Mouse (Mus musculus) CH12.LX (cell line): ENCODE results near the gene Slc7a11. TPM values are rescaled to one million over a fixed set of nuclear protein-coding genes. Genes with fewer than 3 reads are reported as not detected.

Source experiments
- DNase-seq: peaks from one replicate; pipeline ENCODE4 v3.0.0-alpha.2; 2013; ENCODE audit errors: extremely low read depth
- H3K27ac ChIP-seq: 2 replicates; pipeline ENCODE4 v1.5.1; 2012; ENCODE audit warnings: low read depth, mild to moderate bottlenecking, control low read depth, moderate library complexity; ENCODE audit not compliant: insufficient read depth
- H3K27me3 ChIP-seq: replicated peaks from 2 replicates; pipeline ENCODE3; 2012; ENCODE audit warnings: inconsistent platforms
- H3K36me3 ChIP-seq, 2 experiments: replicated peaks in 1 of 2; 2 replicates each; pipeline versions ENCODE3 to v1.6.1; 2012; ENCODE audit warnings: inconsistent platforms in 1 of 2, low read length in 1 of 2, mild to moderate bottlenecking in 1 of 2, mixed read lengths in 1 of 2, moderate library complexity in 1 of 2; ENCODE audit not compliant: control insufficient read depth in 1 of 2, insufficient read depth in 1 of 2
- H3K4me1 ChIP-seq, 2 experiments: 2 replicates each; pipeline ENCODE4 v1.6.1; 2012; ENCODE audit warnings: inconsistent platforms in 1 of 2, moderate library complexity in 1 of 2; ENCODE audit not compliant: insufficient read depth in 2 of 2, control insufficient read depth in 1 of 2
- H3K4me2 ChIP-seq: 2 replicates; pipeline ENCODE4 v1.6.1; 2012; ENCODE audit warnings: low read depth, mild to moderate bottlenecking, control low read depth; ENCODE audit not compliant: poor library complexity, insufficient read depth, severe bottlenecking
- H3K4me3 ChIP-seq, 3 experiments: fragments of 150-350 bp in 1 of 3; sonication (generic) in 1 of 3; replicated peaks in 1 of 3; 2 replicates each; pipeline versions ENCODE3 to v1.5.1; 2011 to 2012; ENCODE audit warnings: low read depth in 2 of 3, low read length in 2 of 3, mild to moderate bottlenecking in 2 of 3, moderate library complexity in 2 of 3, control low read depth in 1 of 3, improper control_type of control experiment in 1 of 3, inconsistent platforms in 1 of 3, mixed read lengths in 1 of 3; ENCODE audit not compliant: poor library complexity in 1 of 3
- H3K79me2 ChIP-seq: replicated peaks from 2 replicates; pipeline ENCODE4 v1.6.1; 2012; ENCODE audit warnings: mild to moderate bottlenecking, moderate library complexity; ENCODE audit not compliant: control insufficient read depth, poor library complexity, insufficient read depth, severe bottlenecking; ENCODE audit errors: extremely low read depth
- H3K9ac ChIP-seq: 2 replicates; pipeline ENCODE4 v1.6.1; 2012; ENCODE audit warnings: low read depth, mild to moderate bottlenecking, control low read depth, moderate library complexity; ENCODE audit not compliant: insufficient read depth
- H3K9me3 ChIP-seq: replicated peaks from 2 replicates; pipeline ENCODE3; 2012; ENCODE audit warnings: low read length, inconsistent platforms, mixed read lengths
- BHLHE40 ChIP-seq: IDR thresholded peaks from 2 replicates; pipeline ENCODE4 v1.6.1; 2011; ENCODE audit warnings: mild to moderate bottlenecking, low read depth, low read length, improper control_type of control experiment
- CHD1 ChIP-seq: IDR thresholded peaks from 2 replicates; pipeline ENCODE4 v1.6.1; 2012; ENCODE audit warnings: low read depth, low read length, improper control_type of control experiment, inconsistent platforms
- CHD2 ChIP-seq: IDR thresholded peaks from 2 replicates; pipeline ENCODE4 v1.6.1; 2011; ENCODE audit warnings: low read length, improper control_type of control experiment
- CTCF ChIP-seq, 2 experiments: IDR thresholded peaks in 1 of 2; conservative IDR thresholded peaks in 1 of 2; 2 replicates each; pipeline ENCODE4 v1.5.1; 2011 to 2012; ENCODE audit warnings: low read depth in 2 of 2, low read length in 2 of 2, improper control_type of control experiment in 1 of 2, inconsistent platforms in 1 of 2, mild to moderate bottlenecking in 1 of 2, moderate library complexity in 1 of 2
- E2F4 ChIP-seq: IDR thresholded peaks from 2 replicates; pipeline ENCODE4 v1.6.1; 2011; ENCODE audit warnings: low read depth, low read length, improper control_type of control experiment; ENCODE audit not compliant: insufficient replicate concordance
- ELF1 ChIP-seq: IDR thresholded peaks from 2 replicates; pipeline ENCODE4 v1.6.1; 2014; ENCODE audit warnings: low read depth, mild to moderate bottlenecking, inconsistent platforms, low read length, improper control_type of control experiment
- ETS1 ChIP-seq: conservative IDR thresholded peaks from 2 replicates; pipeline ENCODE4 v1.6.1; 2012; ENCODE audit warnings: low read depth, mild to moderate bottlenecking, inconsistent platforms, low read length, improper control_type of control experiment, moderate library complexity
- GABPA ChIP-seq: IDR thresholded peaks from 2 replicates; pipeline ENCODE4 v1.6.1; 2012; ENCODE audit warnings: low read depth, low read length, improper control_type of control experiment, inconsistent platforms; ENCODE audit not compliant: insufficient replicate concordance
- IRF4 ChIP-seq: IDR thresholded peaks from 2 replicates; pipeline ENCODE4 v1.6.1; 2014; ENCODE audit warnings: low read depth, mild to moderate bottlenecking, inconsistent platforms, low read length, improper control_type of control experiment
- JUND ChIP-seq: conservative IDR thresholded peaks from 2 replicates; pipeline ENCODE4 v1.6.1; 2011; ENCODE audit warnings: low read depth, low read length, improper control_type of control experiment
- MAFK ChIP-seq: IDR thresholded peaks from 2 replicates; pipeline ENCODE4 v1.6.1; 2011; ENCODE audit warnings: low read length, improper control_type of control experiment; ENCODE audit not compliant: insufficient replicate concordance
- MAX ChIP-seq: IDR thresholded peaks from 2 replicates; pipeline ENCODE4 v1.6.1; 2011; ENCODE audit warnings: low read length, improper control_type of control experiment
- MYC ChIP-seq: IDR thresholded peaks from 2 replicates; pipeline ENCODE4 v1.6.1; 2011; ENCODE audit warnings: low read depth, mild to moderate bottlenecking, improper control_type of control experiment, low read length
- NRF1 ChIP-seq: IDR thresholded peaks from 2 replicates; pipeline ENCODE4 v1.6.1; 2014; ENCODE audit warnings: low read depth, mild to moderate bottlenecking, inconsistent platforms, low read length, improper control_type of control experiment, moderate library complexity
- POLR2A ChIP-seq: IDR thresholded peaks from 2 replicates; pipeline ENCODE4 v1.6.1; 2011; ENCODE audit warnings: low read depth, mild to moderate bottlenecking, improper control_type of control experiment, low read length
- POLR2AphosphoS2 ChIP-seq: IDR thresholded peaks from 2 replicates; pipeline ENCODE4 v1.6.1; 2011; ENCODE audit warnings: low read depth, low read length, improper control_type of control experiment
- SMC3 ChIP-seq: IDR thresholded peaks from 2 replicates; pipeline ENCODE4 v1.6.1; 2011; ENCODE audit warnings: low read depth, low read length, improper control_type of control experiment
- UBTF ChIP-seq: IDR thresholded peaks from 2 replicates; pipeline ENCODE4 v1.6.1; 2012; ENCODE audit warnings: low read depth, mild to moderate bottlenecking, inconsistent platforms, low read length, improper control_type of control experiment, moderate library complexity
- ZKSCAN1 ChIP-seq: IDR thresholded peaks from 2 replicates; pipeline ENCODE4 v1.6.1; 2012; ENCODE audit warnings: low read depth, inconsistent platforms, low read length, improper control_type of control experiment, borderline replicate concordance
- ZNF384 ChIP-seq: IDR thresholded peaks from 2 replicates; pipeline ENCODE4 v1.6.1; 2012; ENCODE audit warnings: low read depth, low read length, improper control_type of control experiment, inconsistent platforms
- dilution Hi-C: fragments of 300-500 bp; cut with MboI; formaldehyde crosslinking; loops from 2 replicates; pipeline ENCODE4 v1.14.3; 2020; ENCODE audit warnings: low sequenced_read_pairs; ENCODE audit not compliant: extremely low pct_unique_long_range_greater_than_20kb, extremely low pct_ligation_motif_present
- in situ Hi-C: fragments of 300-500 bp; cut with MboI; formaldehyde crosslinking; loops from 3 replicates; pipeline ENCODE4 v1.14.3; 2019; ENCODE audit warnings: low sequenced_read_pairs, low pct_ligation_motif_present, low pct_unique_long_range_greater_than_20kb, mixed read lengths
- polyA plus RNA-seq: library from polyadenylated mRNA; unstranded; fragments of >175 nt; gene quantifications from 2 replicates; pipeline ENCODE4 v1.2.1, GENCODE M21; 2012; ENCODE audit warnings: low read depth; ENCODE audit not compliant: insufficient read length
- total RNA-seq, 2 experiments: library from RNA; depleted of rRNA; stranded (reverse); fragments of 300-350 nt in 1 of 2; fragments of >200 nt in 1 of 2; gene quantifications; 2 replicates each; pipeline ENCODE4 v1.2.3; 2012 to 2014

The Slc7a11 gene
- total and polyA plus RNA-seq, 3 experiments: 0.13 to 0.37 TPM; not detected in 1

GRCm38 (mm10) chr3:49866061-49866515 is 577.3 kb downstream of the Slc7a11 start:
- Histone ChIP-seq H3K4me1 (no peaks in the 10 kb centered on the region), H3K36me3 (no peaks in the 10 kb centered on the region), H3K4me2 (no peak overlapping the region), H3K27ac (no peak overlapping the region), H3K4me3 (no peak overlapping the region), H3K27me3 (no peaks in the 10 kb centered on the region), H3K79me2 (no peaks in the 10 kb centered on the region), H3K9me3 (peaks cover 46% of the 10 kb centered on the region), H3K9ac (no peak overlapping the region)
- dilution Hi-C loops (no loop called here), in situ Hi-C loops (no loop called here)
- DNase-seq: no peak
- TF ChIP-seq ELF1: no peak
- no peak for TF ChIP-seq UBTF
- TF ChIP-seq ZNF384: no peak
- TF ChIP-seq E2F4: no peak
- TF ChIP-seq ZKSCAN1: no peak
- no peak for TF ChIP-seq MAFK
- TF ChIP-seq CTCF (conservative IDR thresholded peaks at IDR 0.05 in 1 of 2, IDR thresholded peaks at IDR 0.05 in 1 of 2; ENCODE audit: low read depth in 2 of 2, low read length in 2 of 2): no peak
- TF ChIP-seq GABPA: no peak
- TF ChIP-seq BHLHE40: no peak
- TF ChIP-seq NRF1: no peak
- TF ChIP-seq POLR2AphosphoS2: no peak
- TF ChIP-seq MYC: no peak
- TF ChIP-seq CHD1: no peak
- no peak for TF ChIP-seq SMC3
- TF ChIP-seq JUND: no peak
- TF ChIP-seq POLR2A: no peak
- TF ChIP-seq IRF4: no peak

GRCm38 (mm10) chr3:49856797-49857196 is 586.6 kb downstream of the Slc7a11 start:
- Histone ChIP-seq H3K9me3 (peaks cover 34% of the 10 kb centered on the region), H3K4me2 (no peak overlapping the region), H3K27me3 (no peaks in the 10 kb centered on the region), H3K79me2 (no peaks in the 10 kb centered on the region), H3K4me1 (no peaks in the 10 kb centered on the region), H3K4me3 (no peak overlapping the region), H3K27ac (no peak overlapping the region), H3K9ac (no peak overlapping the region), H3K36me3 (no peaks in the 10 kb centered on the region)
- in situ Hi-C loops: no loop called here
- no peak for DNase-seq
- dilution Hi-C loops: no loop called here
- TF ChIP-seq IRF4: no peak
- no peak for TF ChIP-seq CHD1
- no peak for TF ChIP-seq MAX
- no peak for TF ChIP-seq CHD2
- no peak for TF ChIP-seq ETS1
- TF ChIP-seq POLR2A: no peak
- no peak for TF ChIP-seq UBTF
